ENCODE assay signal across 8 mouse cellular contexts in genomic region chr3:158031371-158031925, GRCm38 (mm10). TPM values are rescaled to one million over a fixed set of nuclear protein-coding genes. Genes with fewer than 3 reads are reported as not detected.
DNase-seq lines count a peak whose midpoint lies in the region; ATAC-seq lines count a peak whose summit lies in the region.

No protein-coding gene starts in this region.

- ATAC-seq in hindbrain, embryonic 16.5 days: peak; percentile 94

- DNase-seq in ZHBTc4 (ENCODE audit: low read depth, low spot score): peak; percentile 96
- peak; percentile 71 to 91 for DNase-seq in cerebellum, postnatal 4 days (ENCODE audit: low spot score in 2 of 2)
- DNase-seq in gastrocnemius, adult 18-20 months (ENCODE audit: low spot score): peak; percentile 85
- DNase-seq in left cerebral cortex, adult 18-20 months (ENCODE audit: low spot score in 2 of 2): peak; percentile 89 to 93
- peak; percentile 93 for DNase-seq in lung, postnatal 4 days
- peak; percentile 95 for DNase-seq in retina, postnatal 1 day
- DNase-seq in thymus, postnatal 4 days: peak; percentile 94

- peak overlapping the region; percentile 97 for H3K4me3 ChIP-seq in hindbrain, embryonic 16.5 days (ENCODE audit: low read length)

- H3K27ac ChIP-seq in hindbrain, embryonic 16.5 days (ENCODE audit: low read depth, low read length): peak overlapping the region; percentile 92

- H3K4me2 ChIP-seq in hindbrain, embryonic 16.5 days (ENCODE audit: low read length): peak overlapping the region; percentile 75

- no peaks in the 10 kb centered on the region for H3K9me3 ChIP-seq in hindbrain, embryonic 16.5 days (ENCODE audit: control insufficient read depth, low read length)

- H3K36me3 ChIP-seq in hindbrain, embryonic 16.5 days (ENCODE audit: control insufficient read depth, insufficient read depth, low read length): no peaks in the 10 kb centered on the region

- peaks cover 22% of the 10 kb centered on the region for H3K4me1 ChIP-seq in hindbrain, embryonic 16.5 days (ENCODE audit: control insufficient read depth, insufficient read depth, low read depth, low read length)

- peak overlapping the region; percentile 95 for H3K9ac ChIP-seq in hindbrain, embryonic 16.5 days (ENCODE audit: low read depth, low read length)

- no peaks in the 10 kb centered on the region for H3K27me3 ChIP-seq in hindbrain, embryonic 16.5 days (replicated peaks; ENCODE audit: control insufficient read depth, insufficient read depth, low read length)

- under 1% methylated on average over 44 of the region's 61 CpGs for WGBS in hindbrain, embryonic 16.5 days

RNA-seq across cellular contexts. Expression of gene Srsf11, which starts 5.0 kb away (rescaled TPM):
- 10 to 100 TPM; 34.1 to 41.4 TPM for total RNA-seq in gastrocnemius, adult 18-20 months (2021)
- polyA plus RNA-seq in hindbrain, embryonic 16.5 days (2015; fragmentation: Nextera tagmentation; extraction: Ambion mirVana): 184 and 216 TPM in 2 replicates
- total RNA-seq in left cerebral cortex, adult 18-20 months (2021): 100 to 1,000 TPM; 152 TPM

RNA-seq across cellular contexts. Expression of gene Lrrc40, which starts 5.0 kb away (rescaled TPM):
- total RNA-seq in gastrocnemius, adult 18-20 months (2021): 1 to 10 TPM; 7.9 to 9.0 TPM
- polyA plus RNA-seq in hindbrain, embryonic 16.5 days (2015; fragmentation: Nextera tagmentation; extraction: Ambion mirVana): 45.6 and 52.8 TPM in 2 replicates
- 10 to 100 TPM; 30.1 to 32.9 TPM for total RNA-seq in left cerebral cortex, adult 18-20 months (2021)

Comparison
In these comparisons a context has a peak if more than half of its experiments do, and no peak if none do; other contexts are left out.
1. Peak in every context shown above with its lines: DNase-seq, ATAC-seq, H3K4me3 ChIP-seq and H3K27ac ChIP-seq.